Mouse (Mus musculus) cerebellum, adult 8-10 months (tissue): ENCODE data around the gene Smarcd3.
A peak's percentile ranks its signal among the peaks of the same experiment; 100 is the strongest.

ENCODE experiments used
- DNase-seq: peaks from one replicate; pipeline ENCODE4 v3.0.0; 2022

Gene Smarcd3

DNA sequence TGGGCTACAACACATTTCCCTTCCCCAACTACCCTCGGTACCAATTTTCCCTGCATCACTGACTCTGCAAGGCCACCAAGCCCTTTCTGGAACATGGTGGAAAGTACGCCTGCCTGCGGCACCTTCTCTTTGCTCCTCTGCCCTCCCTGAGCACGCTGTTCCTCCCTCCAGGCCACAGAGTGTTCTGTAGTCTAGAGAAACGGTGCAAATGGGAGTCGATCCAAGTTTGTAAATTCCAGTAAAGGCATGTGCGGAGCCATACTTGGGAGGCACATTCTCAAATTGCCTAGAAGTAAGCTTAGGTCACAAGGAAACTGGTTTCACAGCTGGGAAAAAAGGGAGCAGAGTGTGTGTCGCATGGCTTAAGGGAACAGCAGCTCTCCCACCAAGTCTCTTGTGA lies 4.1 kb downstream of the Smarcd3 start:
- no peak for DNase-seq

DNA sequence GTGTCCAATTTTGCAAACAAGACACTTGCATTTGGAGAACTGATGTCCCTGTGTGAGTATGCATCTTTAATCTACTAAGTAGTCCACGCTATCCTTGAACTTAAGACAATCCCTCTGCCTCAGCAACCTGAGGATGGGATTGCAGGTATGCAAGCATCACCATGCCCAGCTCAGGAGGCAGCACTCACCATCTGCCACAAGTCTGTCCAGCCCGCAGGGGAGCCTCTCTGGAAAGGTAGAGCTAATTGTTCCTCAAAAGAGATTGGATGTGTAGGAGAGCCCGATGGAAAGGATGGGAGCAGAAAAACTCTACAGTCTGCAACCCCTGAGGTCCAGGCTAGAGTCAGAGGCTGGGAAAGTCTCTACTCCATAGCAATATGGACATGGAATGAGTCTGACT lies 5.3 kb downstream of the Smarcd3 start:
- no peak for DNase-seq

DNA sequence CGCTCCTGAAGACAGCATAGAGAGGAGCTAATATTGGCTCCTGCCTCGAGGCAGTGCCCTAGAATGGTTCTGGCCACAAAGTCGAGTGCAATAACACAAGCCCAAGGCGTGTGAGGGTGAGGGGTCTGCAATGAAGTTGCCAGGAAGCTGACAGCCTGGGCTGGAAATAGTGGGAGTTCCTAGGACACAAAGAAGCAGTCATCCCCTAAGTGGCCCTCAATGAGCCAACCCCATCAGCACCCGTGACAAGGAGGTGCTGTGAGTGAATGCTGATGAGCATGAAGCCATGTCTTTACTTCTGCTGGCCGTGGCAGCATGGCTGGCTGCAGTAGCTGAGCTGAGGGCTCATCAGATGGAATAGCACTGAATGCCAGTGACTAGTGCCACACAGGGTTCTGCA lies 9.1 kb downstream of the Smarcd3 start:
- DNase-seq, result no peak

DNA sequence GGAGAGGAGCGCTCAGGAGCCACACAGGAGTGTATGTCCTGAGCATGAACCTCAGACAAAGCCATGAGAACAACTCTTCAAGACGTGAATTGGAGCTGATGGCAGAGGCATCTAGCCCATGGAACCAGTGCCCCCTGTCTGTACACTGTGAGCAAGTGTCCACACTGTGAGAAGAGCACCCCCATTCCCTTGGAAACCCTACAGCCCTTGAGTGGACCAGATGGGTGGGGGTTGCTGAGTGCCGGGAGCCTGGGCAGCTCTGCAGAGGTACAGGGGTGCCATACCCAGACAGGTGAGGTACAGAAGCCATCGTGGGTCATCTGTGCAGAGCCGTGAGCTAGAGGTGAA lies 11.9 kb downstream of the Smarcd3 start:
- no peak for DNase-seq

DNA sequence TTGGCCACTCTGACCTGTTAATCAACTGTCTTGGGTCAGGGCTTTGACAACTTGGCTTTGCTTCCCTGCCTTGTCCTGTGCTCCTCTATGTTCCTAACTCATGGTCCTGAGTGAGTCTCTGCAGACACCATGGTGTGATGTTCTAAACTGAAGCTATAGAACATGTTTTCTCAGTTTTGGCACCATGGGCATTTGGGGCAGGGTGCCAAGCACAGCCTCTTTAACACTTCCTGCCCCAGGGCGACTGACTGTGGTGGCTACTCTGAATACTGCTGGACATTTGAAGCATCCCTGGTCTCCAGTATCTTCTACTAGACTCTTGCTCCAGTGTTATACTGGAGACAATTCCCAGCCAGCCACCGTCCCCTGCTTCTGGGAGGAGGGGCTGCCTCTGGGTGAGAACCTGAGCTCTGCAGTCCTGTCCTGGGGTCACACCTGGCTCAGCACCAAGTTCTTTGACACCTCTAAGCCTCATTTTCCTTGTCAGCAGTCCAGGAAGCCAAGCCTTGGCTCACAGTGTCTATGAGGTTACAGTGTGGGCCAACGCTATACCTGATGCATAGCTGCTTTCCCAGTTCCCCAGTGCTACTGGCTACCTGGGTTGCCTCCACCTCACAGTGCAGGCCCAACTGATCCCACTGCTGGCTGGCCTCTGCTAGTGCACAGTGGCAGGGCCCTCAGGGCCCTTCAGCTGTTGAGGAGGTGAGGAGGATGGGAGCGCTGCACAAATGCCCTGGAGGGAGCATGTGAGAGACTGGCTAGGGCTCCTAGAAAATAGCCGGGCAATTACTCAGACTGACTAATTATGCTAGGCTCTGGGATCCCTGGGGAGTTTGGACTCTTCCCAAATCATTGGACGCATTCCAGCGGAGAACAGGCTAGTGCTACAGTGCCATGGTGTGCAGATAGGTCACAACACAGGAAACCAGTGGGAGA lies 12.6 kb downstream of the Smarcd3 start:
- peak; percentile 74 for DNase-seq

DNA sequence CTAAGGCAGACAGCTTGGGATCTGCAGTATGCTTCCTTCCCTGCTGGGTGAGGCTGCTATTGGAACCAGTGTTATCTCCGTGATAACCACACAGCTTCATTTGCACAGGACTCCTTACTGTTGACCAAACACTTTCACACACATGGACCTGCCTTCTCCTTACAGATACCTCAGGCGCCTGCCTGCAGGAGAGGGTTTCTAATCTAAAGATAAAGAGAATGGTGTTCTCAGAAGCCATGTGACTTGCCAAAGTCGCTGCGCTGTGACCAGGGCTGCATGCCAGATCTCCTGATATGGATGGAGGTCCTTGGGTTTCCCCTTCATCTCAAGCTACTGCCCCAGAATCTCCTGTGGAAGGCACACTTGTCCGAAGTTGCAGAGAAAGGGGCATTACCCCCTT lies 14.8 kb downstream of the Smarcd3 start:
- DNase-seq, result no peak

DNA sequence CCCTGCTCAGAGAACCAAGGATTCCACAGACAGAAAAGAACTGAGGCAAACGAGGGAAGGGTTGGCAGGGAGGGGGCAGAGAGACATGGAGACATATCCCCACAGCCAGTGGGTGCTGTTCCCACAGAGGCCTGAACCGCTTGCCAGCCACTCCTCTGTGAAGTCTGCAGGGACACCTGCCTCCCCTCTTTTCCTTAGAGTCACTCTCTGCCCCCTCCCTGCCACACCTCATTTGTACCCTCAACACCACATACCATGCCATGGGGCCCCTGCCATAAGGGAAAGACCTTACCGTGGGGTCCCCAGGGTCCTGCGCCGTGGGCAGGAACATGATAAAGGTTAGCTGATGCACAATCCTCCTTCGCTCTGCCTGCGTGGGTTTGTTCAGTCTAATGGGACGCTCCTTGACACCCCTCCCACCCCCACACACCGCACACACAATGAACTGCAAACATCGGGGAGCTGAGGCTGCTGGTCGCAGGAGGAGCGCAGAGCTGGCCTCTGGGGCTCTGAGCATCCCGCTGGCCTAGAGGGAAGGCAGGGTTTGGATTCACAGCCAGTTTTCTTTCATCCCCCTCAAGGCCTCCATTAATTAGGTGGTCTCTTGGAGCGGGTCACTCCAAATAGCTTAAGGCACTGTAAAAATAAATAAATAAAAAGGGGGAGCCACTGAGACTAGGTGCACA lies 18.1 kb downstream of the Smarcd3 start:
- DNase-seq, result no peak

DNA sequence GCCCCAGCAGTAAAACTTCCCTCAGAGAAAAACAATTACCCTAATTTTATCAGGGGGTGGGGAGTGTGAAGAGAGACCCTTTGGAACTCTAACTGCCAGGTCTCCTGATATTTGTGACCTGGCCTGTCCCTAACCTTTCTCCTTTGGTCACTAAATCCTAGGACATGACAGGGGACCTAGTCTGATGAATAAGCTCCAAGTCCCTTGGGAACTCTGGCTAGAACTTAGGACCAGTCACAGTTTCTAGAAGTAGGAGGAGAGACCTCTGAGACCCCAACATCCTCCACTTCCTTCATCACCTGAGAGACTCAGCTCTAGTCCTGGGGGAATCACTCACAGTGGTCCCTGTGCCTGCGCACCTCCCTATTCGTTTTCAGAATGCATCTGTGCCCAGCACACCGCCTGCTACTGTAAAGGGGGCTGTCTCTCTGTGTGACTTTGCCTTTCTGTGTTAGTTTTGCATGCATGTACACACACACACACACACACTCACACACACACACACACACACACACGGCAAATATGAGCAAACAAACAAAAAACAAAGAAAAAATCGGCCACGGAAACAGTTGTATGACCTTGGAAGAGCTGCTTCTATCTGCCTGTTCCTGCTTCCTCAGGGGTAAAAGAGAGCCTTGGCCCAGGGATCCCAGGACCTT lies 18.8 kb downstream of the Smarcd3 start:
- no peak for DNase-seq

DNA sequence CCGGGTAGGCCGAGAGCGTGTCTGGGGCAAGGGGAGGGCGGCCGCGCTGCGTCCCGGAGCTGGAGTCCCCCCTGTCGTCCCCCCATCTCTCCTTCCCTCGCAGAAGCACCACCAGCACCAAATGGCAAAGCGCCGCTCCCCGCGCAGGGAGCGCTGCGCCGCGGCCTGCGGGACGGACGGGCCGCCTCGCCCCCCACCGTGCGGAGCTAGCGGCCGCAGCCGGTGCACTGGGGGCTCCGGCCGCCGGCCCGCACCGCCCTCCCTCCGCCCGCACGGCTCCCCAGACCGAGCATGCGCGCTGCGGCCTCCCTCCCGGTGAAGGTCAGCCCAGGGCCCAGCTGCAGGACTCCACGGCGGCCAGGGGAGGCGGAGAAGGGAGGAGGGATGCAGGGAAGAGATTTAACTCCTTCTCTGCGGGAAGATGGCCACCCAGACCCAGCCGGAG lies 19.5 kb downstream of the Smarcd3 start:
- DNase-seq, result peak; percentile 77

DNA sequence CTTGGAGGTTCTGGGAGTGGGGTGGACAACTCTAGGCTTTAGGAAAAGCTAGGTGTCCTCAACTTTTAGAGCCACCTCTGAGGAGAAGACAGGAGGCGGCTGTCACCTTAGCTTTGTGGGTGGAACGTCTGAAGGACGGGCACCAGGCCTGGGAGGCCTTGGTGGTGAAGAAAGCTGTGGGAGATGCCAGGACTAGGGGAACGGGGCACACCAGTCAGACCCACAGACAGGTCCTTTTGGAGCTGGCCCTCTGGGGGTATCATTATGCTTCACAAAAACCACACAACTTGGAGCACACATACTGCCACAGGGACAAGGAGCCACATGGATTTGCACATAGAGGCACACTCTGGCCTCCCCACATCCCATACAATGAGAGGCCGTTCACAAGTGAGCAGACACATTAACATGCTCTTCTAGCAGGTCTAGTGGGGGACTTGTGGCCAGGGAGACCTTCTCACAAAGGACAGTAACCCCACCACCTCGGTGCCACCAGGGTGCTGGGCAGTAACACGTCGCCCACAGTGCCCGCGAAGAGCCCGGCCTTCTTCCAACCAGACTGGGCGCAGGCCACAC lies 20.0 kb downstream of the Smarcd3 start:
- no peak for DNase-seq

DNA sequence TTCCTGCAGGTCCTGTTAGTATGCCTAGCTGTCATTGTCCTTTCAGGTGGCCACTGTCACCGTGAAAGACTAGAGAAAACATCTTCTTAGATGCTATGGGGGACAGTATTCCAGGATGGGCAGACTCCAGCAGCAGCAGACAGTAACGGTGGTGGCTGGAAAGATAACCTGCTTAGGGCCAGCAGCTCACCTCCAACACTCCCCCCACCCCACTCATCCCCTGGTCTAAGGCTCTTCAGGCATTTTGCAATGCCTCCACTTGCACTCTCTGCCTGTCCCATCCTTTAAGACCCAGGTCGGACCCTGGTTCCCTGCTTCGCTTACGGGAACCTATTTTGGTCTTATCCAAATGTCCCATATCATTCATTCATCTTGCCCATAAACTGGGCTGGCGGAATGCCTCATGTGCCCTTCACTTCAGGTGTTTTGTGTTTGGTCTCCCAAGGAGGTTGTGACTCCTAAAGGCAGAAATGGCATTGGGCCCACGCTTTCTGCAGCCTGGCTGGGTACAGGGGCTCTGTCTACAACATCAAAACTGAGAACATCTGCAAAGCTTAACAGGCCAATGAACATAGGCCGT lies 20.7 kb downstream of the Smarcd3 start:
- no peak for DNase-seq

DNA sequence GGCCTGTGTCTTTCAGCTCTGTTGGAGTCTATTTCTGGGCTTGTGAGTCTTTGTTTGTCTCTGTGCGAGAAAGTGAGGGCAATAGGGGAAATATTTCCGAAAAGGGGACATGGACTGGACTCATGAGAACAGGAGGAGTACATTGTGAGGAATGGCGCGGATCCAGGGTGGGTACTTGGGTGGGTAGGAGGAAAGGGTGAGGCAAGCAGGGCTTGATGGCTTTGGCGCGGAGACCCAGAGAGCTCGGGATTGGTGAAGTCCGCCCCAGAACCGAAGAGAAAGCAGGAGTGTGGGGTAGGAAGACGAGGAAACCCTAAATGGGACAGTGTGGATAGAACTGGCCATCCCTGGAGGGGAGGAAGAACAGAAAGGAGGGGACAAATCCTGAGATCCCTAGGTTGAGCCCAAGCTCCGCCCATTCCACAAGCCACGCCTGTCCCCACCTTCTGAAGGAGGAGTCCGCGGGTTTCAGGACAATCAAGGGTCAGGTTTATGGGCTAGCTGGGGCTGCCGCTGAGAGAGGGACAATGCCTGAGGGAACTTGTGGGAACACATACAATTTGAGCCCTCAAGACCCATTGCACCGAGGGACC lies 21.4 kb downstream of the Smarcd3 start:
- peak; percentile 66 for DNase-seq

DNA sequence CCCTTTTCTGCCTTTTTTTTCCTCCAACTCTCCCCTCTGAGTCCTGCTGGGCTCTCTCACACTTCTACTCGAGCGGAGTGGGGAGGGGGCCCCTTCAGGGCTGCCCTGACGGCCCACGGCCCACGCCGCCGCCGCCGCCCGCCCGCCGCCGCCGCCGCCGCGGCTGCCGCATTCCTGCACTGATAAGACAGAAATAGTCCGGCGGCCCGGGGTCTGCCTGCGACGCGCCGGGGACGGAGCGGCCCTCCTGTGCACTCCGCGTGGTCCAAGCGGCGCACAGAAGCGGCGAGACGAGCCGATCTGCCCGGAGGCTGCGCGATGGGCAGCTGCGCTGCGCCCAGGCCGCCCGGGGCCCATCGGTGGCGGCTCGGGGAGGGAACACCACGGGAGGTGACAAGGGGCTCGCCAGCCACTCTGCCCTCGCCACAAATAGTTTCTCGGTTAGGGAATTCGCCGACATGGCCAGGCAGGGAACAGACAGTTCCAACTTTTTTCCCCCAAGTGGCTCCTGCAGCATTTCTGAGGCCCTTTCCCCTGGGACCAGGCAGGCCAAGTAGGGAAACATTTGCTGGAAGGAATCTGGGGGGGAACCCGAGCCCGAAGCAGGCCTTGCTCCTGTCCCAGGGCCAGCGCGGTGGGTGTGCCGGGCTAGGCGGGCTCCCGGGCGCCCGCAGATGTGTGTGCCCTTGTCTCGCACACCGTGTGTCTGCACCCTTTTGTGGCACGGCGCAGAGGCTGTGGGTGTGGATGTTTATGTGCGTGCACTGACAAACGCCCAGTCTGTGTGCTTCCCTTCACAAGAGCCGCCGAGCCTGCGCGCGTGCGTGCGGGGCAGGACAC lies 22.1 kb downstream of the Smarcd3 start:
- DNase-seq, result no peak

DNA sequence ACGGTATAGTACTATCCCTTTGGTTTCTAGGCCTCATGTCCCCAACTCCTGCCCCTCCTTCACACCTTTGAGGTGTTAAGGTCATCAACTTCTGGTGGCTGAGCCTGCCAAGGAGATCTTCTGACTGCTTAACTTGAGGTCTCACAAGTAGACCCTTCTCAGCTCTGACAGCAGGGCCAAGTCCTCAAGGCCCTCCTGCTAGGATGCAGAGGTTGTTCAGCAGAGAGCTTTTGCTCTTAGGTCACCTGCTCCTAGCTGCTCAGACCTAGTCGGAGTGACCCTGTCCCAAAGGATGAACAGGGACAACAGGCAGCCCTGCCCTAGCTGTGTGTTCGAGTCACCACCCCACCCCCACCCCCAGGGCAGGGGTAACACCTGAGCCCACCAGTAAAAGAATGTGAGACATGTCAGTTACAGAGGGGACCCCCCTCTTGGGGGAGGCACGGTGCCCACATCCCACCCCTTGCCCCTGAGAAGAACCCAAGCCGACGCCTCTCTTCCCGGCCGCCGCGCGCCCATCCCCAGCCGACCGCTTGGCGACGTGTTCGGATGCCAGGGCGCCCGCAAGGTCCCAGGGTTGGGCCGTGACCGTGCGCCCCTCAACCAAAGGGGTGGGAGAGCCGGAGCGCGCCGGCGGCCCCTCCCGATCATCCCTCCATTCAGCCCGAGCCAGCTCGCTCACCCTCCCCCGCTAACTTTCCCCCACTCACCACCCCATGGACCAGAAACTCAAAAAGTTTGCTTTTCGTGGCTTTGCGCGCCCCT lies 23.0 kb downstream of the Smarcd3 start:
- DNase-seq, result no peak

DNA sequence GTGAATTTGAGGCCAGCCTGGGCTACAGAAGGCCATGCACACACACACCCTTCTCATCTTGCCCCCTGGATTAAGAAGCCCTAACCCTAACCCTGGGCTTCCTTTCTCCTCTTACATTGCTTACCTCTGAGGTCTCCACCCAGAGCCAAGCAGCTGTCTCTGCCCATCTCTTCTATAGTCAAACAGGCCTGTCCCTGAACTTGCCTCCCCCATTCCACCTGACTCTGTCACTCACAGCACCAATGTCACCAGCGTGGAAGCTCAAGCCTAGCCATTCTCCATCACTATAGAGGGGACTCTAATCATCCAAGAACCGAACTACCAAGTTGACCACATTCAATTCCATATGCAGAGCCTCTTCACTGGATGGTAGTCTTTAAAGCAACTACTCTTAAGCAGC lies 24.0 kb downstream of the Smarcd3 start:
- no peak for DNase-seq

DNA sequence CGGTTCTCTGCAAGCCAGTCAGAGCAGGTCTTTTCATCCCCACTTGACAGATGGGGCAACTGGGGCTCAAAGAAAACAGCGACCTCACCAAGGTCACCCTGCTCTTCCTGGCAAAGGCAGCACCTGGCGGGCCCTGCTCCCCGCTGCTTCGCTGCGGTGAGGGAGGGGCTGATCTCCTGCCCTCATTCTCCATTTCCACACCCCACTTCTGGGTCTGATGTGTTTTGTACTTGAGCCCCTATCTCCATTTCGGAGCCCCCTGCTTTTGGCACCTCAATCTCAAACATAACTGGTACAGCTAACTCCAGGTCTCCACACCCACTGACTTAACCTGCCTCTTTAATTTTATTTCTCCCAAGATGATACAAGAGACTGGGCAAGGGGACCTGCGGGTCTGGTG lies 25.1 kb downstream of the Smarcd3 start:
- no peak for DNase-seq

DNA sequence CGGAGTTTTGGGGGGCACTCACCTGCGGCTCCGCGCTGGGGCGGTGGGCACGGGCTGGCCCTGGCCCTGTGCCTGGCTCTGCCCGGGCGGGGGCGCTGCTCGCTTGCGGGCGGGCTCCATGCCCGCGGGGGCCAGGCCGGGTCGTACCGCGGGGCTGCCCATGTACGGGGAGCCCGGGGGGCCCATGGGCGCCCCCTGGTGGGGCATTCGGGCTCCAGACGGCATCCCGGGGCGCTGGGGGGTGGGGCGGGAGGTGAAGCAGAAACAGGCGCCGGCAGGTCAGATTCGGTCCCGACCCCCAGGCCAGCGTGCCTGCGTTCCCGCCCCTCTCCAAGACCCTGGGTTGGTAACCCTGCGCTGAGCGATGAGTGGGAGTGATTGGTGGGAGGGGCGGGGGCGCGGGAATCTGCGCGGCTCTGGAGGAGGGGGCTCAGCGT lies 25.6 kb downstream of the Smarcd3 start:
- DNase-seq, result peak; percentile 56

DNA sequence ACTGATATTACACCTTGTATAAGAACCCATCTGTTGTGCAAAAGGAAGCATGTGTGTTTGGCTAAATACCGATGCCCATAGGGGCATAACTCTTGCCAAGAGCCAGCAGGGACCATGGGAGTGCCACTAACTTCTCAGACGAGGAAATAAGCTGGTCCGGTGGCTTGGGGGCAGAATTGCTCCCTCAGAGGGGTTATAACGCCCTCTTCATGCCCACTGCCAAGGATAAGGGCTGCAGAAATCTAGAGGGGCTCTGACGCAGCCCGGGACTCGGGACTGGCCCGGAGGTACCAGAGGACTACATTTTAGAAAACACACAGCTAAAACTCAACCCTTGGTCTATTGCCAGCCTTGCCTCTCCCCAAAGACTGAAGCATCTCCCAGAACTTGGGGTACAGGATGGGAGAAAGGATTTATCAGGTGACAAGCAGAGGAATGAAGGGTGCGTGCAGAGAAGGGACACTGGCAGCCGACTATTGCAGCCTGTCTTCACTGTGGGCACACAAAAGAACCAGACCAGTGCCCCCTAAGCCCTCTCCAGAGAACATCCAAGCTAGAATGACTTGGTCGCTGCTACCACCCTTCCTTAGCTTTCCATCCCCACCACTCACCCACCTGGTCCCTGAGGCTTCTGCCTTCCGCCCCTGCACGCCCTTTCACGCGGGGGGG lies 26.2 kb downstream of the Smarcd3 start:
- peak; percentile 43 for DNase-seq

DNA sequence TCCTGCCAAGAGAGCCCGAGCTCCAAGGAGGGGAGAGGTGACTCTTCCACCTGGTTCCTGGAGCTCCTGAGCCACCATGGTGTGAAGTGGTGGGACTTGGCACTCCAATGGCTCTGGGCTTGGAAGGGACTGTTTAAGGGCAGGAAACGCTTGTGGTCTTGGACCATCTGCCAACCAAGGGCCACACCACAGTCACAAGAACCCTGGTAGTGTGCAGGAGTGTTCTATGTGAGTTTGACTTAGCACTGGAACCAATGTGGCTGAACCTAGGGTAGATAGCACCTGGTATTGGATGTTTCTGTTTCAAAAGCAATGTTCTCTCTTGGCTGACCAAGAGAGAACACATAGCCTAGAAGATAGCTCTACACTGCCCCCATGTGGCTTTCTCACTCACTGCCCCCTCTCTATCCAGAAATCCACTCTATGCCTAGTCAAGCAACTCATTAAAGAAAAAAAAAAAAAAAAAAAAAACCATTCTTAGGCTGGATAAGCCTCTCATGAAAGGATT lies 26.9 kb downstream of the Smarcd3 start:
- DNase-seq, result peak; percentile 78
